Mouse (Mus musculus) neural tube, embryonic 11.5 days (tissue): ENCODE measurements around the gene Xylb. TPM values are rescaled to one million over a fixed set of nuclear protein-coding genes. Genes with fewer than 3 reads are reported as not detected.
"Not testable (repeated sequence)": the region's sequence is repeated elsewhere in the genome, so short reads cannot be mapped to it uniquely, and the experiment has no call there.

ENCODE experiments used
- ATAC-seq: fragments of 200-750 bp; cut with Nextera tagmentation; 2 replicates; pipeline ENCODE4 v1.8.0; 2017; ENCODE audit warnings: moderate number of reproducible peaks, mild to moderate bottlenecking, moderate TSS enrichment, moderate library complexity; ENCODE audit not compliant: insufficient read depth, low FRiP score, low TSS enrichment
- DNase-seq: peaks from one replicate; pipeline ENCODE4 v3.0.0-alpha.2; 2015; ENCODE audit warnings: low spot score
- H3K27ac ChIP-seq: fragments of 300-500 bp; sonication (generic); 2 replicates; pipeline ENCODE4 v1.5.1; 2014; ENCODE audit warnings: low read depth, mild to moderate bottlenecking, low read length
- H3K27me3 ChIP-seq: fragments of 300-500 bp; sonication (generic); 2 replicates; pipeline ENCODE4 v1.6.1; 2014; ENCODE audit warnings: mild to moderate bottlenecking, low read length, mixed read lengths; ENCODE audit not compliant: control insufficient read depth, insufficient read depth
- H3K36me3 ChIP-seq: fragments of 300-500 bp; sonication (generic); 2 replicates; pipeline ENCODE4 v1.6.1; 2014; ENCODE audit warnings: mild to moderate bottlenecking, low read length, moderate library complexity, mixed read lengths; ENCODE audit not compliant: control insufficient read depth, insufficient read depth
- H3K4me1 ChIP-seq: fragments of 300-500 bp; sonication (generic); 2 replicates; pipeline ENCODE4 v1.6.1; 2014; ENCODE audit warnings: low read length, mixed read lengths; ENCODE audit not compliant: control insufficient read depth, insufficient read depth
- H3K4me2 ChIP-seq: fragments of 300-500 bp; sonication (generic); 2 replicates; pipeline ENCODE4 v1.6.1; 2014; ENCODE audit warnings: low read depth, mild to moderate bottlenecking, moderate library complexity
- H3K4me3 ChIP-seq: fragments of 300-500 bp; sonication (generic); 2 replicates; pipeline ENCODE4 v1.5.1; 2014; ENCODE audit warnings: low read depth, low read length
- H3K9ac ChIP-seq: fragments of 300-500 bp; sonication (generic); 2 replicates; pipeline ENCODE4 v1.6.1; 2014; ENCODE audit warnings: mild to moderate bottlenecking, low read length
- H3K9me3 ChIP-seq: fragments of 300-500 bp; sonication (generic); 2 replicates; pipeline ENCODE4 v1.6.1; 2016; ENCODE audit warnings: low read length; ENCODE audit not compliant: control insufficient read depth
- WGBS: fragments of 180-500 bp; shearing (Covaris S2); extraction: QIAGEN DNeasy Blood & Tissue Kit; methylation state at CpG from one replicate; pipeline ENCODE4 v1.1.7; 2014; 5-methylcytosine and 5-hydroxymethylcytosine counted together
- polyA plus RNA-seq: library from polyadenylated mRNA; unstranded; fragments of >200 nt; fragmentation: Nextera tagmentation; extraction: Ambion mirVana; gene quantifications from 2 replicates; pipeline ENCODE4 v1.2.1, GENCODE M21; 2014

Xylb gene
- polyA plus RNA-seq, 1 experiment from 2014 or later = 6.7 TPM

DNA sequence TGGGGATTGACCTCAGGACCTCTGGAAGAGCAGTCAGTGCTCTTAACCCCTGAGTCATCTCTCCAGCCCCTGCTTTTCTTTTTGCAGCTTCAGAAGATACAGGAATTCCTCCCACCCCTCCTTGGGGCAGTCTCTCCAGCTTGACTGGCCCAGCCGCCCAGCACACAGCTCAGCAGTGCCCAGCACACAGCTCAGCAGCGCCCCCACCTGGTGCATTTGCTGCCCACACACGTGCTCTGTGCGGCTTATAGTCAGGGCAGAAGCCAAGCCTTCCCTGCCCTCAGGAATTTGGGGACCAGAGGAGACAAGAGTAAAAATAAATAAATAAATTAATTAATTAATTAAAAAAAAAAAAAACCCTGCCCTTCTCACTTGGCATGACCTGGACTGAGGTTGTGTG is 5.1 kb upstream of the Xylb start:
- no peaks in the 10 kb centered on the region for H3K4me1 ChIP-seq
- no peak overlapping the region for H3K27ac ChIP-seq
- no peaks in the 10 kb centered on the region for H3K27me3 ChIP-seq
- peaks cover 2% of the 10 kb centered on the region for H3K36me3 ChIP-seq
- H3K9ac ChIP-seq = no peak overlapping the region
- no peak overlapping the region for H3K4me3 ChIP-seq
- no peaks in the 10 kb centered on the region for H3K9me3 ChIP-seq
- DNase-seq (peak; percentile 81), ATAC-seq (peak; percentile 87)
- no peak overlapping the region for H3K4me2 ChIP-seq
- 23% methylated on average over 4 of the region's 4 CpGs for WGBS

DNA sequence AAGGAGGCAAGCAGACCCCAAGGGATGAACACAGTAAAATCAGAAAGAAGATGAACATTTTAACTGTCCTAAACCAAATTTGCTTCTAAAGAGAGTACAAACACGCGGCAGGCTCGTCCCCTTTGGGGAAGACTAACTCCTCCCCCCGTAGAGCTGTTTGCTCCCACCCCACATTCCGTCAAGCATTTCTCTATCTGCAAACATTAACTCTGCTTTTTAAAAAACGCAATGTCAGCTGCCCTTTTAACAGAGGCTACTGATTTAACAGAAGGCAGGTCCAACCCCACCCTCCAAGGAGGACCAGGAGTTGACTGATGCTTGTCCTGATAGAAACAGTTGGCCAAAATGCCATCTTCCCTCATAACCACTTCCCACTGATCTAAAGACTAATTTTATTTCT is 3.3 kb upstream of the Xylb start:
- DNase-seq (no peak), ATAC-seq (no peak)
- WGBS = 84% methylated on average over 6 of the region's 6 CpGs
- Histone ChIP-seq H3K4me3 (no peak overlapping the region), H3K4me1 (no peaks in the 10 kb centered on the region), H3K9me3 (no peaks in the 10 kb centered on the region), H3K27me3 (no peaks in the 10 kb centered on the region), H3K27ac (no peak overlapping the region), H3K4me2 (no peak overlapping the region), H3K36me3 (peaks cover 2% of the 10 kb centered on the region), H3K9ac (no peak overlapping the region)

DNA sequence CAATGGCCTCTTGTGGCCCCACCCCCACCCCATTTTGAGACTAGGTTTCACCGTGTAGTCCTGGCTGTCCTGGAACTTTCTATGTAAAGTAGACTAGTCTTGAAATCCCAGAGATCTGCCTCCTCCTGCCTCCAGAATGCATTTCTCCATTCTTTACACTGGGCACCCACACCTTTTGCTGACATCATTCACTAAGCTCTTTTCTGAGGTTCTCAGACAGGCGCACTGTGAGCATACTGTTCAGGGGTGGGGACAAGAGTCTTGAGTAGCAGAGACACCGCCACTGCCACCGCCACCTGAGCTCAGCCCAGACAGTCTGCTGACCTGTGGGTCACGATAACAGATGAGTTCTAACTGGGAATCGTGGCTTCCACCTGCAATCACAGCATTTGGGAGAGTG is 1.2 kb upstream of the Xylb start:
- Histone ChIP-seq H3K27me3 (no peaks in the 10 kb centered on the region), H3K9me3 (no peaks in the 10 kb centered on the region), H3K4me1 (no peaks in the 10 kb centered on the region), H3K27ac (no peak overlapping the region), H3K4me2 (no peak overlapping the region), H3K36me3 (no peaks in the 10 kb centered on the region; the same call in 1 of the 2 replicates), H3K9ac (no peak overlapping the region), H3K4me3 (no peak overlapping the region)
- ATAC-seq (no peak), DNase-seq (no peak)
- WGBS = 82% methylated on average over 6 of the region's 6 CpGs

DNA sequence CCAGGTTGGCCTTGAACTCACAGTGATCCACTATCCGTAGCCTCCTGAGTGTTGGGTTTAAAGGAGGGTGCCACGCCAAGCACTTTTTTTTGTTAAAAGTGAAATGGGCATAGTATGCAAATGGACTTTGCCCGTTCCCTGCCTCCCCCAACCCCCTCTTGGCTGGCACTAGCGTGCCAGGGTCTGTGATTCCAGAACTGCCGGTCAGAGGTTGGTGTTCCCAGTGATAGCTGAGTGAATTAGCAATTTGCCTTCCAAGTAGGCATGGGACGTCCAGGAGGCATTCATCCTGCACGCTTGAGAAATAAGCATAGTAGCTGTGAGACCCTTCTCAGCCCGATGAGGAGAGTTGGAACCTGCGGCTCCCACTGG is 863 bp downstream of the Xylb start:
- Histone ChIP-seq H3K36me3 (no peaks in the 10 kb centered on the region), H3K4me3 (peak overlapping the region; percentile 63), H3K27me3 (no peaks in the 10 kb centered on the region), H3K9me3 (no peaks in the 10 kb centered on the region), H3K27ac (no peak overlapping the region), H3K4me2 (peak overlapping the region; percentile 89), H3K9ac (peak overlapping the region; percentile 66; the same call in 1 of the 2 replicates), H3K4me1 (no peaks in the 10 kb centered on the region)
- WGBS = 46% methylated on average over 9 of the region's 9 CpGs
- no peak for DNase-seq
- ATAC-seq = no peak

DNA sequence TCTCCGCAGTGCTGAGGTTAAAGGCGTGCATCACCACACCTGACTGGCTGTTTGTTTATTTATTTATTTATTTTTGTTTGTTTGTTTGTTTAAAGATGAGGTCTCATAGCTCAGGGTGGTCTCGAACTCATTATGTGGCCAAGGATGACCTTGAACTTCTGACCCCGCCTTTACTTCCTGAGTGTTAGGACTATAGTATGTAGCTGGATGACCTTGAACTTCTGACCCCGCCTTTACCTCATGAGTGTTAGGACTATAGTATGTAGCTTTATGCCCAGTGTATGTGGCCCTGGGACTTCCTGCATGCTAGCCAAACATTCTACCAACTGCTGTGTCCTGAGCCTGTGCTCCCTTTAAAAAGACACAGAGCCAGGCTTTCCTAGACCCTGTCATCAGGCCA is 4.2 kb downstream of the Xylb start:
- Histone ChIP-seq H3K27ac (no peak overlapping the region), H3K4me1 (no peaks in the 10 kb centered on the region), H3K36me3 (no peaks in the 10 kb centered on the region), H3K9me3 (no peaks in the 10 kb centered on the region), H3K4me2 (no peak overlapping the region), H3K9ac (no peak overlapping the region), H3K4me3 (no peak overlapping the region), H3K27me3 (no peaks in the 10 kb centered on the region)
- DNase-seq (no peak), ATAC-seq (no peak)
- 95% methylated on average over 5 of the region's 5 CpGs for WGBS

DNA sequence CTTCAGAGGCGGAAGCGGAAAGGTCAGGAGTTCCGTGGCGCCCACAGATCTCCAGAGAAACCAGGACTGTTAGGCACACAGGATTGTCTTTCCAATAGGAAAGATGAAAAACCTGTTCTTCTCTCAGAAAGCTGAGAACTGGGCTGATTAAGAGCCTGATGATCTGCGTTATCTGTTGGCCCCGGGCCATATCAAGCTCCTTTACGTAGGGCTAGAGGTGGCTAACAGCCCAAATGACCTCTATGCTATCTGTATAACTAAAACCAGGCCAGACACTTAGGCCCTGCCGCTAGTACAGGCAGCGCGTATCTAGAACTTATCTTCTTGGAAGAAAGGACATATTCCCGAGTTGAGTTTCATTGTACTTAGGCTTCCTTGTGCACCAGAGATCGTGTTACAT is 6.0 kb downstream of the Xylb start:
- no peaks in the 10 kb centered on the region for H3K27me3 ChIP-seq
- H3K4me1 ChIP-seq = no peaks in the 10 kb centered on the region
- H3K27ac ChIP-seq = no peak overlapping the region
- DNase-seq (no peak), ATAC-seq (no peak)
- H3K9me3 ChIP-seq = no peaks in the 10 kb centered on the region
- H3K4me3 ChIP-seq = no peak overlapping the region
- 91% methylated on average over 12 of the region's 12 CpGs for WGBS
- H3K9ac ChIP-seq = no peak overlapping the region
- H3K36me3 ChIP-seq = no peaks in the 10 kb centered on the region
- no peak overlapping the region for H3K4me2 ChIP-seq

DNA sequence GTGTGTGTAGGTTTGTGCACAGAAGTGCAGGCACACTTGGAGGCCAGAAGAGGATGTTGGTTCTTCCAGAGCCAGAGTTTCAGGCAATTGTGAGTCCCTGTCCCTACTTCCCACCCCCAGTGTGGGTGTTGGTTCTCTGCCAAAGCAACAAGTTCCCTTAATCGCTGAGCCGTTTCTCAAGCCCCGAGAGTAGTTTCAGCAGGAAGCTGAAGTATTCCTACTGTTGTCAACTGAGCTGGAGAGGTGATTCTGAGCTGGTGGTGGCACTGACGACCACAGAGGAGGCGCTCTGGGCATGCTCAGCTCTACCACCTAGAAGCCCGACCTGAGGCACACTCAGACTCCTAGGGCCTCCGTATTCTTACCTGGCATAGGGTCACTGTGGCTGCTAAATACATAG is 8.1 kb downstream of the Xylb start, which contains the start of gene Slc22a14:
Gene Slc22a14 (minus strand): TSS at position 270 of the 400 bp plus-strand sequence.
- H3K27ac ChIP-seq = no peak within 1 kb of the TSS
- H3K4me3 ChIP-seq = no peak within 1 kb of the TSS
- ATAC-seq = no peak
- WGBS = 84% methylated on average over 7 of the region's 7 CpGs
- no peaks in the 10 kb centered on the region for H3K36me3 ChIP-seq
- H3K4me2 ChIP-seq = no peak within 1 kb of the TSS
- H3K9ac ChIP-seq = no peak within 1 kb of the TSS
- no peaks in the 10 kb centered on the region for H3K4me1 ChIP-seq
- no peak for DNase-seq
- H3K27me3 ChIP-seq = no peaks in the 10 kb centered on the region
- H3K9me3 ChIP-seq = no peaks in the 10 kb centered on the region

DNA sequence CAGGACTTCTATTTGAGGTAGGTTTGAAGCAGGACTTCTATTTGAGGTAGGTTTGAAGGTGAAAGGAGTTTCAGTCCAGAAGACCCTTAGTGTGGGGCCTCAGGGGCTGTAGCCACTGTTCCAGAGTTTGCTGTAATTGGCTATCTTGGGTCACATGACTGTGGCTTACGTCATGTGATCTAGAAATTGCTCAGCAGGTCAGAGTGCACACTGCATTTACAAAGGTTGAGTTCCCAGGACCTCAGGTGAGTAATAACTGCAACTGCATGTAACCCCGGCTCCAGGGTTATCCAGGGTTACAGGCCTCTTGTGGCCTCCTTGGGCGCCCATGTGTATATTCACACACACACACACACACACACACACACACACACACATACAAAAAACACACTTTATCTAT is 11.2 kb downstream of the Xylb start:
- H3K27me3 ChIP-seq = no peaks in the 10 kb centered on the region
- DNase-seq = no peak
- H3K27ac ChIP-seq = no peak overlapping the region
- no peak overlapping the region for H3K4me3 ChIP-seq
- ATAC-seq = no peak
- no peaks in the 10 kb centered on the region for H3K9me3 ChIP-seq
- H3K4me2 ChIP-seq = no peak overlapping the region
- WGBS = 86% methylated on average over 3 of the region's 3 CpGs
- no peaks in the 10 kb centered on the region for H3K36me3 ChIP-seq
- no peaks in the 10 kb centered on the region for H3K4me1 ChIP-seq
- no peak overlapping the region for H3K9ac ChIP-seq

DNA sequence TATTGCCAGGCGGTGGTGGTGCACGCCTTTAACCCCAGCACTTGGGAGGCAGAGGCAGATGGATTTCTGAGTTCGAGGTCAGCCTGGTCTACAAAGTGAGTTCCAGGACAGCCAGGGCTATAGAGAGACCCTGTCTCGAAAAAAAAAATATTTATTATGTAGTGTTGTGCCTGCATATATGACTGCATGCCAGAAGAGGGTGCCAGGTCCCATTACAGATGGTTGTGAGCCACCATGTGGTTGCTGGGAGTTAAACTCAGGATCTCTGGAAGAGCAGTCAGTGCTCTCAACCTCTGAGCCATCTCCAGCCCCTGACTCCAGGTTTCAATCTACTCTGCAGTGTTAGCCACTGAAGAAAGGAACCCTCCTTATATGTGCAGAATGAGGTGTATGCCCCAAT is 13.6 kb downstream of the Xylb start:
- not testable (repeated sequence) for H3K4me1 ChIP-seq, ATAC-seq, H3K36me3 ChIP-seq, H3K27ac ChIP-seq, H3K9ac ChIP-seq, H3K9me3 ChIP-seq, H3K4me2 ChIP-seq, H3K27me3 ChIP-seq, H3K4me3 ChIP-seq
- DNase-seq = peak; percentile 4
- WGBS = 85% methylated on average over 4 of the region's 4 CpGs
